Mouse (Mus musculus): ENCODE measurements around the gene Pitx3.

DNA sequence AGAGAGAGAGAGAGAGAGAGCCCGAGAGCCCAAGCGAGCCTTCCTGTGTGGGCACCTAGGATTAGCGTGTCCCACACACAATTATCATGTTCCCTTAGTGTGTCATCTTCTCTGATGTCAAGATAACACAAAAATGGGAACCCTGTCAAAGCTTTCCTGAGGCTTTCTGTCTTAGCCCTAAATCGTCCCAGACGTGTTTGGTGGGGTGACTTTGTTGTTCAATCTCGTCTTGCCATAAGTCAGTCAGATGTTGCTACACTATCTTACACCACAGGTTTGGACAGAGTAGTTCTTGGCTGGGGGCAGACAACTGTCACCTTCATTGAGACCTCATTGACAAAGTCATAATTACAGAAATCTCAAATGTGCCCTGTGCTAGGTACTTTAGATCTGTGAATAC is 15.5 kb downstream of the Pitx3 start:
- TF ChIP-seq CTCF (IDR thresholded peaks at IDR 0.05; ENCODE audit: insufficient read depth, low read length) (no peak), POLR2A (IDR thresholded peaks at IDR 0.05; ENCODE audit: borderline replicate concordance, extremely low read depth, low read depth, low read length) (no peak)

Data from lung, adult 2 months (tissue).